Mouse (Mus musculus) limb, embryonic 11.5 days (tissue): ENCODE data around the gene Pik3cd. TPM values are rescaled to one million over a fixed set of nuclear protein-coding genes. Genes with fewer than 3 reads are reported as not detected.
A peak's percentile ranks its signal among the peaks of the same experiment; 100 is the strongest.

Experiments used
- ATAC-seq: fragments of 200-750 bp; cut with Nextera tagmentation; 2 replicates; pipeline ENCODE4 v1.8.0; 2017; ENCODE audit warnings: low read depth; ENCODE audit not compliant: insufficient number of reproducible peaks, low FRiP score, low TSS enrichment
- DNase-seq: peaks from one replicate; pipeline ENCODE4 v3.0.0-alpha.2; 2015; ENCODE audit warnings: low spot score
- H3K27ac ChIP-seq: fragments of 300-500 bp; sonication (generic); replicated peaks from 2 replicates; pipeline ENCODE4 v1.5.1; 2014; ENCODE audit warnings: low read depth, mild to moderate bottlenecking, low read length
- H3K27me3 ChIP-seq: fragments of 300-500 bp; sonication (generic); 2 replicates; pipeline ENCODE4 v1.6.1; 2014; ENCODE audit warnings: mild to moderate bottlenecking, low read length, mixed read lengths; ENCODE audit not compliant: control insufficient read depth, insufficient read depth
- H3K36me3 ChIP-seq: fragments of 300-500 bp; sonication (generic); 2 replicates; pipeline ENCODE4 v1.6.1; 2014; ENCODE audit warnings: mild to moderate bottlenecking, low read length, moderate library complexity, mixed read lengths; ENCODE audit not compliant: control insufficient read depth, insufficient read depth
- H3K4me1 ChIP-seq: fragments of 300-500 bp; sonication (generic); 2 replicates; pipeline ENCODE4 v1.6.1; 2014; ENCODE audit warnings: low read length, mixed read lengths; ENCODE audit not compliant: control insufficient read depth, insufficient read depth
- H3K4me2 ChIP-seq: fragments of 300-500 bp; sonication (generic); 2 replicates; pipeline ENCODE4 v1.6.1; 2014; ENCODE audit warnings: low read depth, mild to moderate bottlenecking, moderate library complexity; ENCODE audit not compliant: severe bottlenecking
- H3K4me3 ChIP-seq: fragments of 300-500 bp; sonication (generic); 2 replicates; pipeline ENCODE4 v1.5.1; 2014; ENCODE audit warnings: low read depth, low read length
- H3K9ac ChIP-seq: fragments of 300-500 bp; sonication (generic); 2 replicates; pipeline ENCODE4 v1.6.1; 2014; ENCODE audit warnings: mild to moderate bottlenecking, low read length
- H3K9me3 ChIP-seq: fragments of 300-500 bp; sonication (generic); 2 replicates; pipeline ENCODE4 v1.6.1; 2016; ENCODE audit warnings: low read length; ENCODE audit not compliant: control insufficient read depth
- WGBS: fragments of 180-500 bp; shearing (Covaris S2); extraction: QIAGEN DNeasy Blood & Tissue Kit; methylation state at CpG from one replicate; pipeline ENCODE4 v1.1.7; 2014; 5-methylcytosine and 5-hydroxymethylcytosine counted together
- polyA plus RNA-seq: library from polyadenylated mRNA; unstranded; fragments of >200 nt; fragmentation: Nextera tagmentation; extraction: Ambion mirVana; gene quantifications from 2 replicates; pipeline ENCODE4 v1.2.1, GENCODE M21; 2014

Pik3cd gene
- polyA plus RNA-seq, 1 experiment from 2014 or later, result 2.7 TPM

DNA sequence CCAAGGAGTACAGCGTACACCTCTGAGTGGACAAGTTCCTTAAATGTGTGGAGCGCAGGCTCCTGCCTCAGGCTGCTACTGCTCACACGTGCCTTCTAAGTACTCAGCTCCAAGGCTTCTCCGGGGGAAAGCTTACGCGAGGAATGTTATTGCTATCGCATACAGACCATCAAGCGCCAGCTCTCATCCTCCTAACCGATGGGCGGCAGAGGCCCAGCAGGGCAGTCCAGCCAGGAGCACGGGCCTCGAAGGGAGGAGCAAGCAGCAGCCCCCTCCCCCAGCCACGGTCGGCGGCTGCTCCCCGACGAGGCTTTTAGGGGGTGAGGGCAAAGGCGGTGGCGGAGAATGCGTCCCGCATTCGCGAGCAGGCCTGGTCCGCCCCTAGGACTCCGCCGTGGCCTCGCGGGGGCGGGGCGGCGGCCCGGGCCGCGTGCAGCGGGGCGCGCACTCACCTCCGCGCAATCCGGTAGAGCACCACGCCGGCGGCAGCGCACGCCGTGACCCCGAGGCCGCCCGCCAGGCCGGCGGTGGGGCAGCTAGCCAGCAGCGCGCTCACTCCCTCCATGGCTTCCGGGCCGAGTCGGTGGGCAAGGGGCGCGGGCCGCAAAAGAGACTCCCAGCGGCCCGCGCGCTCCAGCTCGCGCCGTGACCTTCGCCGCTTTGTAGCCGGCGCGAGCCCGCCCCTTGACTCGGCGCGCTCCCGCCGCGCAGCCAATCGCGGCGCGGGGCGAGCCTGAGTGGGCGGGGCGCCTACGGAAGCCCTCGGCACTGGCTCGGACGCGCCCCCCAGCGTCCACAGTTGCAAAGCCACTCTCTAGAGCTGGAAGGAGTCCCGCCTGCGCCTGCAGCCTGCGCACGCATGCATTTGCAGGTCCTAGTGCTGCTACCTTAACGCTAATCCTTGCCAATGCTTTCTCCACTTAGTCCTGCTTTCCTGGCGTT lies 35.3 kb upstream of the Pik3cd start, which contains the start of gene Tmem201:
Tmem201 (minus strand) TSS at position 662 of the 942 bp plus-strand sequence.
- no peaks in the 10 kb centered on the region for H3K9me3 ChIP-seq
- under 1% methylated on average over 88 of the region's 97 CpGs for WGBS
- ATAC-seq (peak; percentile 84), DNase-seq (peak; percentile 97)
- peak within 1 kb of the TSS; percentile 22; the same call in 1 of the 2 replicates for H3K27ac ChIP-seq
- H3K4me1 ChIP-seq, result peaks cover 30% of the 10 kb centered on the region
- H3K27me3 ChIP-seq, result no peaks in the 10 kb centered on the region
- peak within 1 kb of the TSS; percentile 96 for H3K4me2 ChIP-seq
- H3K9ac ChIP-seq, result peak within 1 kb of the TSS; percentile 89
- peak within 1 kb of the TSS; percentile 90 for H3K4me3 ChIP-seq
- H3K36me3 ChIP-seq, result no peaks in the 10 kb centered on the region

GRCm38 (mm10) chr4:149736581-149736980 lies 34.2 kb upstream of the Pik3cd start:
- WGBS, result 40% methylated on average over 4 of the region's 4 CpGs
- ATAC-seq (no peak), DNase-seq (no peak)
- Histone ChIP-seq H3K9me3 (no peaks in the 10 kb centered on the region), H3K27ac (no peak overlapping the region), H3K9ac (peak overlapping the region; percentile 89), H3K4me1 (peaks cover 30% of the 10 kb centered on the region), H3K36me3 (no peaks in the 10 kb centered on the region), H3K4me3 (peak overlapping the region; percentile 90), H3K4me2 (peak overlapping the region; percentile 96), H3K27me3 (no peaks in the 10 kb centered on the region)

- Histone ChIP-seq H3K9me3 (no peaks in the 10 kb centered on the region), H3K27me3 (no peaks in the 10 kb centered on the region), H3K9ac (no peak overlapping the region; the same call in 1 of the 2 replicates), H3K4me3 (no peak overlapping the region), H3K4me1 (peaks cover 30% of the 10 kb centered on the region), H3K4me2 (no peak overlapping the region), H3K27ac (no peak overlapping the region), H3K36me3 (peaks cover 4% of the 10 kb centered on the region; the same call in 1 of the 2 replicates)
- 89% methylated on average over 5 of the region's 5 CpGs for WGBS
- DNase-seq (no peak), ATAC-seq (no peak)
Measured at GRCm38 (mm10) chr4:149735624-149736250, 33.4 kb upstream of the Pik3cd start.

GRCm38 (mm10) chr4:149734730-149735475 lies 32.5 kb upstream of the Pik3cd start:
- H3K27me3 ChIP-seq, result no peaks in the 10 kb centered on the region
- H3K27ac ChIP-seq, result no peak overlapping the region
- H3K4me3 ChIP-seq, result no peak overlapping the region
- H3K4me1 ChIP-seq, result peaks cover 30% of the 10 kb centered on the region
- no peak overlapping the region; the same call in 1 of the 2 replicates for H3K9ac ChIP-seq
- DNase-seq, result no peak
- no peak overlapping the region for H3K4me2 ChIP-seq
- WGBS, result 86% methylated on average over 10 of the region's 10 CpGs
- no peak for ATAC-seq
- H3K9me3 ChIP-seq, result no peaks in the 10 kb centered on the region
- H3K36me3 ChIP-seq, result peaks cover 4% of the 10 kb centered on the region; the same call in 1 of the 2 replicates

DNA sequence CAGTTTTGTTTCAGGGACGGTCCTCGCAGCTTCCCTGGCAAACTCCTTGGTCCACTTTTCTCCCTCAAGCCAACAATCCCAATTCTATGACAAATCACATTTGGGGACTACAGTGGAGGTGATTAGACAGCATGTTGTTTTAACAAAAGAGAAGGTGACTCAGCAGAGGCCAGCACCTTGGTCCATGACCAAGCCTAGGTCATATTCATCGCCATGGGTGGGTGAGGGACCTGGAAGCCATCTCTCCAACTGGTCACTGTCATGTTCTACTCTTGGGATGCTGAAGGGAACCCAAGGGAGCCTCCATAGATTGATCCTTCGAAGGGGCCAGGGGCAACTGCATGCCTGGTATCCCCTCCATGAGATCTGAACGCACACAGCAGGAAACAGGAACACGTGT lies 31.9 kb upstream of the Pik3cd start:
- Histone ChIP-seq H3K4me3 (no peak overlapping the region), H3K4me1 (peaks cover 30% of the 10 kb centered on the region), H3K4me2 (no peak overlapping the region), H3K27ac (no peak overlapping the region), H3K9me3 (no peaks in the 10 kb centered on the region), H3K27me3 (no peaks in the 10 kb centered on the region), H3K9ac (no peak overlapping the region), H3K36me3 (peaks cover 4% of the 10 kb centered on the region; the same call in 1 of the 2 replicates)
- WGBS, result 84% methylated on average over 6 of the region's 6 CpGs
- DNase-seq (no peak), ATAC-seq (no peak)

- H3K27me3 ChIP-seq, result no peaks in the 10 kb centered on the region
- peaks cover 30% of the 10 kb centered on the region for H3K4me1 ChIP-seq
- DNase-seq (no peak), ATAC-seq (no peak)
- H3K4me2 ChIP-seq, result no peak overlapping the region
- 40% methylated on average over 6 of the region's 6 CpGs for WGBS
- H3K27ac ChIP-seq, result 0 out of 2 replicates have a peak overlapping the region, but pooled peaks have one; percentile 1
- no peak overlapping the region for H3K4me3 ChIP-seq
- no peaks in the 10 kb centered on the region for H3K9me3 ChIP-seq
- peaks cover 8% of the 10 kb centered on the region; the same call in 1 of the 2 replicates for H3K36me3 ChIP-seq
- no peak overlapping the region for H3K9ac ChIP-seq
Measured at GRCm38 (mm10) chr4:149733748-149734147, 31.4 kb upstream of the Pik3cd start.

DNA sequence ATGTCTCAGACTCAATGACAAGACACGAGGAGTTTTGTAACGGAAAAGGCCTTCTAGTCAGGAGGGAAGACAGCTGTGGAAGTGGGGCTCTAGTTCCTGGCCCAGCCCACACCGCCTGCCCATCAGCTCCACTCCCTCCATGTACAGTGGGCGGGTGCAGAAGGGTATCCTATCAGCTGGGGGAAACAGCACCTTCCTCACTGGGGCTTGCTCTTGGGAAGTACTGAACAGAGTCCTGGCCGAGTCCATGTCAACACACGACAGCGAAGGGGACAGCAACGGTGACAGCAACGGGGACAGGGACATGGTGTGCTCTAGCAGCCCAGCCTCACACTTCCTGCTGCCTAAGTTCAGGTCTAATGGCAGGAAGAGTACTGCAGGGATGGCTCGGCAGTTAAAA lies 30.4 kb upstream of the Pik3cd start:
- H3K4me3 ChIP-seq, result no peak overlapping the region
- no peak overlapping the region for H3K9ac ChIP-seq
- DNase-seq, result no peak
- peaks cover 30% of the 10 kb centered on the region for H3K4me1 ChIP-seq
- no peaks in the 10 kb centered on the region for H3K9me3 ChIP-seq
- 85% methylated on average over 10 of the region's 10 CpGs for WGBS
- H3K4me2 ChIP-seq, result no peak overlapping the region
- H3K36me3 ChIP-seq, result peaks cover 10% of the 10 kb centered on the region
- no peak overlapping the region for H3K27ac ChIP-seq
- H3K27me3 ChIP-seq, result no peaks in the 10 kb centered on the region
- ATAC-seq, result no peak

- Histone ChIP-seq H3K9me3 (no peaks in the 10 kb centered on the region), H3K27ac (no peak overlapping the region), H3K4me3 (no peak overlapping the region), H3K36me3 (peaks cover 15% of the 10 kb centered on the region), H3K9ac (no peak overlapping the region), H3K4me1 (peaks cover 30% of the 10 kb centered on the region), H3K4me2 (no peak overlapping the region), H3K27me3 (no peaks in the 10 kb centered on the region)
- 93% methylated on average over 3 of the region's 3 CpGs for WGBS
- ATAC-seq (no peak), DNase-seq (no peak)
Measured at GRCm38 (mm10) chr4:149732313-149732712, 29.9 kb upstream of the Pik3cd start.
